Mouse (Mus musculus): Measurements from ENCODE around the gene Cntfr.

The Cntfr gene

DNA sequence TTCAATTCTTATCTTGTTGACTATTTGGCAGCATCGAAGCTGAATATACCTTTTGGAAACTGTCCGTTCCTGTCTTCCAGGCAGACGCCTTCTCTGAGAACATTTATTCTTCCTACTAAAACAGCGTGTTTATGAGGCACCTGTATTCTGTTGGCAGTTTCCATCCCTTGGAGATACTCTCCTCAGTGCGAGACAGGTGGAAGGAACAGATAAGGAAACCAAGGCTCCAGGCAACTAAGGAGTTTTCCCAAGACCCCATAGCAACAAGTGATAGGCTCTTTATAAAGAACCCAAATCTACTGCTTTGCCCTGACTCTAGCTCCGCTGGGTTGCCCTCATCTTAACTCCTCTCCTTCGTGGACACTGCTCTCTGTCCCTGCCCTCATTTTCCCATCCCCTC, 48.3 kb downstream of the Cntfr start:
- DNase-seq (ENCODE audit: low read depth, low spot score): no peak

DNA sequence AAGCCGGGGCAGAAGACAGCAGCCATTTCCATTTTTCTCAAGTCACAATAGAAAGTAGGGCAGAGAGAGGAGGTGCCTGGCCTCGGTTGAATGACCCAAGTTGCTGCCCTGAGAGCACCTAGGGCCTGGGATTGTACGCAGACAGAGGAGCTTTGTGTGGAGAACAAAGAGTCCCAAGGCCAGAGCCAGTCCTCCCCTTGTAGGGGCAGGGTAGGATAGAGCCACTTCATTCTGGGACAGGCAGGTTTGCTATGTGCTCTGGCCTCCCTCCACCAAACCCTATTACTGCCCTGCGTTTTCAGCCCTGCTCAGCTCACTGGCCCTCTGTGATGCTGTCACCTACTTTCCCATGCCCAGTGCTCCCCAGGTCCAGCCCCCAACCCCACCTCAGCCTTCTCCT, 48.7 kb downstream of the Cntfr start:
- DNase-seq (ENCODE audit: low read depth, low spot score): peak; percentile 57

DNA sequence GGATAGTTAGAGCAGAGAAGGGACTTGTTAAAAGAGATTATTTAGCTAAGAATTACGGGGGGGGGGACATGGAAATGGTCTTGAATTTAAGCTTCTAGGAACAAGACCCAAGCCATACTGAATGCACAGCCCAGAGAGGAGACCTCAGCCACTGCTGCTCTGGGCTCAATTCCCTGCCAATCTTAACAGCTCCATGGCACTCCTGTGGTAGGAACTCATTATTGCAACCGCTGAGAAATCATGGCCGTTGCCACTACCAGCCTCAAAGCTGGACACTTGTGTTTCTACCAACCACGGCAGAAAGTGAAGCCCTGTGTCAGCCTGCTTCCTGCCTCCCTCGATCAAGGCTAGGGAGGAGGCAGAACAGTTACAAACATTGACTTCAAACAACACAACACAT, 51.4 kb downstream of the Cntfr start:
- DNase-seq (ENCODE audit: low read depth, low spot score): peak; percentile 45

DNA sequence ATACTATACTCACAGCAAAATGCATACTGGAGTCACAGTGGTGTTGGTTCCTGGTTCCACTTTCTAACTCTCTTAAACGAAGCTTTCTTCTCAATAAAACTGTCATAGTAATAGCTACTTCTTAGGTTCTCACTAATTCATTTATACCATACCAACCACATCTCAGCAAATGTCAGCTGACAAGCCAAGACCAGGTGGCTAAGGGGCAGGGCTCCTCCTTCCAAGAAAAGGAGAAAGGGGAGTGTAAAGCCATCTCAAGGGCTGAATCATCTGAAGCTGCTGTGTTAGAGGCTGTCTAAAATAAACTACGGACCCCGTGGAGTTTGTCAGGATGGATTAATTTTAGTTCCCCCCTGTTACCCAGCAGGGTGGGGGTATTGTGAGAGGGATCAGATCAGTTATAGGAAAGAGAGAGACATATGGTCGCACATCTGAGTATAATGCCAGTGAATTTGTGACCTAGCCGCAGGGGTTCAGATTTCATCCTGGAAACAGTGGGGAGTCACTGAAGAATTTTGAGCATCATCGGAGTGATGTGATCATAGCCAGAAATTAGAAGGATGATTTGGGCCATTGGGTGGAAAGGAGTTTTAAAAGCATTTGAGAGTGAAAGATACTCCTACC, 55.6 kb downstream of the Cntfr start:
- DNase-seq (ENCODE audit: low read depth, low spot score): no peak

DNA sequence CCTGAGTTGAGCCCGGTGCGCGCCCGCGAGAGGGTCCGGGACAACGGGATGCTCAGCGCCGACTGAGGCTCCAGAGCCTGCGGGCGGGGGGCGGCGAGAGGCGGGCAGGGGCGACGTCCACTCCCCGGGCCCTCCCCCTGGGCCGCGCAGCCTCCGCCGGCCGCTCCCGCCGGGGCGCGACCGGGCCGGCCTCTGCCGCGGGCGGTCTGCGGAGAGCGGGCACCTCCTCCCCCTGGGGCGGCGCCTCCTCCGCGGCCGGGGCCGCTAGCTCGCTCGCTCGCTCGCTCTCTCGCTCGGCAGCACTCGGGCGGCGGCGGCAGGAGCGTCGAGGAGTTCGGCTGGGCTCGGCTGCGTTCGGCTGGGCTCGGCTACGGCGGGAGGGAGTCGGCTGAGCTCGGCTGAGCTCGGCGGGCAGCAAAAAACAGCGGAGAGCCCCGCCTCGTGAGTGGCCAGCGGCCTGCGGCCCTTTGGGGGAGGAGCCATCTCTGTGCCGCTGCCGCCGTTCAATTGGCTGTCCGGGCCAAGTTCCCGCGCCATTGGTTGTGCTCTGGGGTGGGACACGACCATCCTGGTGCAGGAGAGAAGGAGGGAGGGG, 56.9 kb downstream of the Cntfr start, which contains the start of gene Enho:
TSS of gene Enho (minus strand) at position 412 of the 595 bp plus-strand sequence.
- peak; percentile 86 for DNase-seq (ENCODE audit: low read depth, low spot score)

DNA sequence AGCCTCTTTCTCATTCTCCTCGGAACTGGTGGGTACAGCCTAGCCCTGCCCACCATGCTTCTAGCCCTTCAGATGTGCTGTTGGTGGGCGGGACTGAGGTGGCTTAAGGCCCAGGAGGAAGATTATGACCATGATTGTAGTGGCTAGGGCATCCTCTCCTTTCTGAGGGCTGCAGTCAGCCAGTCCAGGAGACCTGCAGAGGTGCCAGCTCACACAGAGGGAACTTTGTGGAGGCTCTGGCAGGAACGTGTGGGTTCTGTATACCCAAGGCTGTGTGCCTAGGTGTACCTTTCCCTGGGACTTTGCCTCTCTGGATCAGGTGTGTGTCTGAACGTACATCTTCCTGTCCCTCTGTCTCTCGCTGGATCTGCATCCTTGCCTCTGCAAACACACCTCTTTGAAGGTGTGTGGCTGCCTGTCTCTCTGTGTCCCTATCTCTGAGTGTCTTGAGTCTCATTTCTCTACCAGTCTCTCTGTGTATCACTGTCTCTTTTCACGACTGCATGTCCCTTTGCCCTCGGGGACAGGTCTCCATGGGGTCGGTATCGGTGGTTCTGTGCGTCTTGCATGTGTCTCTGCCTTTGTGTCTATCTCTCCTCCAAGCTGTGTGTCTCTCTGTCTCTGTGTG, 57.6 kb downstream of the Cntfr start:
- no peak for DNase-seq (ENCODE audit: low read depth, low spot score)

DNA sequence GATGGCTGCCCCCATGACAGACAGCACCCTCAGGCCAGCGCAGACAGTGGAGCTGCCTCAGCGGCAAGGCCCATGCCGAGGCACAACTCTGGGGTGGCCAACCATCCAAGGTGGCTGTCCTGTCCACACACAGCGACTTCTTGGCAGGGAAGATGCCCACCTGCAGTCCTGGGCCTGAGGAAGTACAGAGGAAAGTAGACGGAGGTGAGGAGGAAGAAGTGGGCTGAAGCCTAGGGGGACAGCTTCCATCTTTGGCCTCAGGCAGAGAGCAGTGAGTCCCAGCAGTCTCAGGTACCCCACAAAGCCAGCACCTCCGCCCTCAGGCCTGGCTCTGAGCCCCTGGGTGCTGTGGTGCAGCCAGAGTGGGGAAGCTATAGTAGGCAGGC, 58.1 kb downstream of the Cntfr start:
- DNase-seq (ENCODE audit: low read depth, low spot score): no peak

DNA sequence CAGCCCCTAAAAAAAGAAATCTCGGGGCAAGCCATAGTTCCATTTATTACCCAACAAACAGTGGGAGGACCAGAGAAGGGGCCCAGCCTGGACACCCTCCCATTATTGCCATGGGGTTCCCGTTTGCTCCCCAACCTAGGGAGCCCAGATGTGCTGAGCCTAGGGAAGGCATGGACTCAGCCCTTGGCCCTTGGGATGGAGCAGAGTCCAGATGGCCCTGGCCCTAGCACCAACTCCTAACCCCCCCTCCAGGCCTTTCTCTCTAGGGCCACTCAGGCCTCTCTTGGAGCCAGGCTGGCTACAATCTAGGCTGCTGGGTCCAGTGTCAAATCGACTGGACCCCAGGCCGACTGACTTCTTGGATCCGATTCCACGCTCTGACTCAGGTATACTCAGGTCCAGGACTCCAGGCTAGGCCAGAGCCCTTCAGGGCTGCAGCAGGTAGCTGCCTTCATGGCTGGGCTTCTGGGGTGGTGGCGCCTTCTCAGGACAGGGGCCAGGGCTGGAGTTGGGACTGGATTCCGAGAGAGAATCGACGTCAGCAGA, 58.6 kb downstream of the Cntfr start:
- no peak for DNase-seq (ENCODE audit: low read depth, low spot score)

DNA sequence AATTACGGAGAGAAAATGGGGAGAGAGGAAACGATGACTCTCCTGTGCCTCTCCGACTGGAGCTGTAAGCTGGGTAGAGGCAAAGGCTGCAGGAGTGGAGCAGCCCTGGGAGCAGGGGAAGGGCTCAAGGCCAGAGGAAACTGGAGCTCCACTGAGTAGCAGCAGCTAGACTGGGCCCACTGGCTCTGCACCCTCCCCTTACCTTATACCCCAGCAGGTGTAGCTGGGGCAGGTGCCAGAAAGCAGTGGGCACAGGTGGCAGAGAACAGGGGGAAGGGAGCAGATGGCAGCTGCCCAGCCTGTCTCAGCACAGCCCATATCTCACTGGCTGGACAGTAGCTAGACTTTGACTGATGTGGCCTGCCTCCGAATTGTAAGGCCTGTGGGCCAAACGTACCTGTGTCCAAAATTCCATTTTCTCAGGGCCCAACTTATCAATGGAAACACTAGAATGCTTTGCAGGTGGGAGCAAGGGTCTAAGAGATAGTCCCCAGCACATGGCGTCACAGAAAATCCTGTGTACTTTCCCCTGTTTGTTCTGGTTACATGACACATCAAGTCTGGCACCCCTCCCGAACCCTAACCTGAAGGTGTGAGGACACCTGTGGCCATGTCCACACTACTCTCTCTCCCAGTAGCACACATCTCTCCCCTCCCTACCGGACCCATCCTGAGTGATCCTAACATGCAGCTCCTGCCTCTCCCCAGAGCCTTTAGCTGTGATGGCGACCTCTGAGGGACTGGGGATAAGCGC, 59.8 kb downstream of the Cntfr start:
- no peak for DNase-seq (ENCODE audit: low read depth, low spot score)

DNA sequence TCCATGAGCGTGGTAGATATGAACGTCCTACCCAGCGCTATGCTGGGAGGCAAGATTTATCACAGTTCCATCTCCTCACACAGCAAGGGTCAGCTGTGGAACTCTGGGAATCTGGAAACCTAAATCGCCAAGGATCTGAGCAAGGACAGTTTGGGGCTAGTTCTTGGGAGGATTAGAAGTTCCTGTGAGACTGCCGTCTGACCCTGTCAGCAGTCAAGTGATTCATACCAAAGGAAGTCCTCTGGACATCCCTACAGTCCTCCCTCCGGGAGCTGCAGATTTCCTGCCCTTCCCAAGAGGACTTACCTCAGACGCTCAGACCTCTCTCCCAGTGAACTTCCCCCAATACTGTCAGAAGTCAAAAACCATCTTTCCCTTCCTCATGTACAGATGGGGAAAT, 60.5 kb downstream of the Cntfr start:
- DNase-seq (ENCODE audit: low read depth, low spot score): no peak

DNA sequence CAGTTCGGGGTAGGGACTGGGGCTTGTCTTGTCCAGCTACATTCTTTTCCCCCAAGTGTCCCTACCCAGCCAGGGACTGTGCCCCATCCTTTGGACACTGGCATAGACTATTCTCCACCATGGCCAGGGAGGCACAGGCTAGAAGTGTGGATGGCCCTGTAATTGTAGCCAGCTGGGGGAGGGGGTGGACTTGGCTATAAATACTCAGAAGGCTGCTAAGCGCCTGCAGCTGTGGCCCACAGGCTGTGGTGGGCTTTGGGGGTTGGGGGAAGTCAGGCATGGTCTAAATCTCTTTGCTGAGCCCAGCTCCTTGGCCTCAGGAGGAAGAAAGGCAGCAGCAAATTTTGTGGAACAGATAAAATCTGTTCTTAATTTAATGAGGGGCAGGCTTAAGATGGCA, 61.0 kb downstream of the Cntfr start:
- DNase-seq (ENCODE audit: low read depth, low spot score): no peak

DNA sequence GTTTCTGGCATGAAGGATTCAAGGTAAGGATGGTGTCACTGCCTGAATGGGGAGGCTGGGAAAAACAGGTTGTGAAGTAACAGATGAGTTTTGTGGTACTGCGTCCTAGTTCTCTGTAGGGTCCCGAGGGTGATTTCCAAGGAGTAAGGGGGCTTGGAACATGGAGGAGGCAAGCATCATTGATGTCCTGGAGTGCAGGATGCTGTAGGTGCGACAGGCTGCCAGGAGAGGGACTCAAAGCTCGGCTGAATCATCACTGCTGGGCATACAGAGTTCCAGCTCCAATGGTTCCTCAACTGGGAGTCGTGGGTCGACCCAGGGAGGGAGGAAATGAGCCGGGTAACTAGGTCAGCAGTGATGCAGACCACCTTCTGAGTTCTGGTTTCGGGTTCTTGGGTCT, 61.7 kb downstream of the Cntfr start:
- DNase-seq (ENCODE audit: low read depth, low spot score): no peak

DNA sequence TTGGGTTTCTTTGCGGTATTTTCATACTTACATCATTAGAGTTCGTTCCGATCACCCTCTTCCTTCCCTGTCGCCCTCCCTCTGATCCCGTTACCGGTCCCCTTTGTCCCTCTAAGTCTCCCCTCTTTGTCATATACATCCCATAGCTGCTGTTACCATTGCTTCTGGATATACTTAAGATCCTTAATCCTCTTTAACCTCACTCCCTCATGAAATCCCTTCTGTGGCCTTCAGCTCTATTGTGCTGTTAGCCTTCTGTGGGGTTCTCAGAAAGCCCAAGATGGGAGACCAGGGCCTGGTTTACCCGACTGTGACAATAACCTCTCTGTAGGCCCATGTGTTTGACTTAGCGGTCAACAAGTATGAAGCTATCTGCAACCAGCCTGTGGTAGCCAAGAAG, 62.3 kb downstream of the Cntfr start:
- no peak for DNase-seq (ENCODE audit: low read depth, low spot score)

DNA sequence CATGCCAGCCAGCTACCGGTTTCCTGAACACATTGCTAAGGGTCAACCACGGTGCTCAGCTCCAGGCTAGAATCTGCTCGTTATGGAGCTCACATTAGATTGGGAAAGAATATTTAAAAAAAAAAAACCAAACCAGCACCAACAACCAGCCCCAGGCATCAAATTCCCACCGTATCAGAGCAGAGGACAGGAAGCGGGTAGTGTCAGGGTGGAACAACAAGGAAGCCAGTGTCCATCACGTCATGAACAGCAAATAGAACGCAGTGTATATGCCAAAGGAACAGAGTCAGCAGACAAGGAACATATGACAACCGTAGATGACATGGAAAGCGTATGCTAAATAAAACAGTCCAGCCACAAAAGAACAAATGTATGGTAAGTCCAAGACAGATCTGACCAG, 63.9 kb downstream of the Cntfr start:
- DNase-seq (ENCODE audit: low read depth, low spot score): no peak

DNA sequence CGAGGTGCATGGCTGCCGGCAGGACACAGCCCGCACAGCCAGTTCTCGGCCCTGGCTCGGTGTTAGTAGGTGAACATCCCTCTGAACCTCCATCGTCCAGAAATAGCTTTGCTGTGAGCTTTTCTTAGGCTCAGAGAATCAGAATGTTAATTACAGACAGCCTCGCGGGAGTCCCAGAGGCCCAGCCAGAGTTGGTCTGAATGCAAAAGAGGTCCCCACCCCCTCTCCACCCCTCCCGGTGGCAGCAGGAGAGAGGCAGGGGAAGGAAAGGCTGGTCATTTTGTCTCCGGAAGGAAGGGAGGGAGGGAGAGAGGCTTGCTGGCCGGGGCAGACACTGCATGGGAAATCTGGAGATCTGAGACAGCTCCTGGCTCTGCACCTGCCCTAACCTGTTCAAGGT, 65.5 kb downstream of the Cntfr start:
- peak; percentile 63 for DNase-seq (ENCODE audit: low read depth, low spot score)

DNA sequence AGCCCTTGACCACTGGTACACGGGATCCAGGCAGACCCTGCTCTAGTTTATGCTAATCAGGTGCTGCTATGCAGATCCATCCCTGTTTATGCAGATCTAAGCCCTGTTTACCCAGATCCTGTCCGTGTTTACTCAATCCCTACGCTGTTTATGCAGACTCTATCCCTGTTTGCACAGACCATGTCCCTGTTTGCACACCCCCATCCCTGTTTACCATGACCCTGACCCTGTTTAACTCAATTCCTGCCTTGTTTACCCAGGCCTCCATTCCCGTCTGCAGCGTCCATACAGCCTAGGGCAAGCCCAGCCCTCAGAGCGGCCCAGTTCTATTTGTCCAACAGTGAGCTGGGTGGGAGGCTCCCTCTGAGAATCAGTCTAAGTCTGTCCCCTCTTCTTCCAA, 66.7 kb downstream of the Cntfr start:
- DNase-seq (ENCODE audit: low read depth, low spot score): no peak

DNA sequence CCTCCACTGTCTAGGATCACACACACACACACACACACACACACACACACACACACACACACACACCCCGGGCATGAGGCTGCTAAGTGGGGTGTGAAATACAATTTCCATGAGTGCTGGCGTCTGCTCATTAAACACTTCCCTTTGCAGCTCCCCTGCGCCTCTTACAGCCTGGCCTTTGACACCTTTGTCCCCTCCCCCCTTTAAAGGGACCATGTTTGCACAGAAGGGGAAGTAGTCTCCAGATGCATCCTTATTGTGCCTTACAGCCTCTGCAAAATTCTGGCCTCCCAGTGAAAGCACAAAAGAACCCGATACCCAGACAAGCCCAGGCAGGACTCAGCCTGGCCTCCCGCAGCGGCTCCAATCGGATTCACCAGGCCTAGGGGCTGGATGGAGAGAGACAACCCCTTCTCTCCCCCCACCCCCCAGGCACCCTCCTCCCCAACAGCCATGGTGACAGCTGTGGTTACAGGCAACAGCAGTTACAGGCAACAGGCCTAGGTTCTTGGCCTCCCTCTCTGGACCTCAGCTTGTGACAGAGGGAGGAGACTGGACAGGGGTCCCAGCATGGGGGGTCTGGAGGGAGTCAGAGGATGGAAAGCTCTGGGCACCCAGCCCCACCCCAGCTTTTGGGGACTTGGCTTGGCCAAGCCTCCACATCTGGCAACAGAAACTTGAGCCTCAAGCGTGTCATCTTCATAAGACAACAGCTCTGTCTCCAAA, 68.5 kb downstream of the Cntfr start:
- peak; percentile 84 for DNase-seq (ENCODE audit: low read depth, low spot score)

DNA sequence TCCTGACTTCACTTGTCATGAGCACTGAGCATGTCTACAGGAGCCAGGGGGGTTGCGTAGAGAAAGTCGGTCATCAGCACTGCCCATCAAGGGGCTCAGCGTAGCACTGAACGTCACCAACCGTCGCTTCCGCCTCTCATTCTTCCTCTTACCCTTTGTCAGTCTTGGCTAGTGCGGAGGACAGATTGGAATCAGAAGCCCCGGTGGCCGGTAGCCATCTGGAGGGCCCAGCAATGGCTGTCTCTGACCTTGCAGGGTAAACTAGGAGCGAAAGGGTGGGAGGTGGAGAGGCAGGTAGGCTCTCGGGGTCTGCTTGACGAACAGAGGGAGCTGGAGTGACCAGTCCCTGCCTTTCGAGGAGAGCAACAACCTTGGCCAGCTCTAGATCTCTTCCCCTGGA, 74.8 kb downstream of the Cntfr start:
- DNase-seq (ENCODE audit: low read depth, low spot score): no peak

DNA sequence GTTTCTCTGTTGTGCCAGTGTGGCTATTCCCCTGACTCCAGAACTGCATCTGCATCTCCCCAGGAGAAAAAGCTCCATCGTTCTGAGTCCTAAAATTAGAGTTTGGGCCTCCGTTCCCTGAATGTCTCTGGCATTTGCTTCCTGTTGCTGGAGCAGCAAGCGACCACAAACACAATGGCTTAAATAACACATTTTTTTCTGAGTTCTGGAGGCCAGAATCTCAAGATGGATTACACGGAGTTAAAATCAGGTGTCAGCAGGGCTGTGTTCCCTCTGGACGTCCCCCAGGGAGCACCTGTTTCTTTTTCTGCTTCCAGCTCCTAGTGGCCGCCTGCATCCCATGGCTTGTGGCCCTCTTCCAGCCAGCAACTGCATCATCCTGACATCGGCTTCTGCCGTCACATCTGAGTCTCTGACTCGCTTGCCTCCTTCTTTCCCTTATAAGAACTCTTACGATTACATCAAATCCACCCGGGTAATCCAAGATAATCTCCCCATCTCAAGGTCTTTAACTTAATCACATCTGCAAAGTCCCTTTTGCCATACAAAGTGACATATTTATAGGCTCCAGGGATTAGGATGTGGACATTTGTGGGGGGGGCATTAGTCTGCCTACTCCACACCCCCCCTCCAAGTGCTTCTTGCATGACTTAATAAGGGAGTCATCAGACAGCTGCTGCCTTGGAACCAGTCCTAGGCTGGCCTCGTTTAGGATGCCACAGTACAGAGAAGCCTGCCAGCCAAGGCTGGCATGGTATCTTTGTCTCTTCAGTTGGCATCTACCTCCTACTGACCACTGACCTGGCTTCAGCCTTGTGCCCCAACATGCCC, 77.8 kb downstream of the Cntfr start:
- no peak for DNase-seq (ENCODE audit: low read depth, low spot score)

DNA sequence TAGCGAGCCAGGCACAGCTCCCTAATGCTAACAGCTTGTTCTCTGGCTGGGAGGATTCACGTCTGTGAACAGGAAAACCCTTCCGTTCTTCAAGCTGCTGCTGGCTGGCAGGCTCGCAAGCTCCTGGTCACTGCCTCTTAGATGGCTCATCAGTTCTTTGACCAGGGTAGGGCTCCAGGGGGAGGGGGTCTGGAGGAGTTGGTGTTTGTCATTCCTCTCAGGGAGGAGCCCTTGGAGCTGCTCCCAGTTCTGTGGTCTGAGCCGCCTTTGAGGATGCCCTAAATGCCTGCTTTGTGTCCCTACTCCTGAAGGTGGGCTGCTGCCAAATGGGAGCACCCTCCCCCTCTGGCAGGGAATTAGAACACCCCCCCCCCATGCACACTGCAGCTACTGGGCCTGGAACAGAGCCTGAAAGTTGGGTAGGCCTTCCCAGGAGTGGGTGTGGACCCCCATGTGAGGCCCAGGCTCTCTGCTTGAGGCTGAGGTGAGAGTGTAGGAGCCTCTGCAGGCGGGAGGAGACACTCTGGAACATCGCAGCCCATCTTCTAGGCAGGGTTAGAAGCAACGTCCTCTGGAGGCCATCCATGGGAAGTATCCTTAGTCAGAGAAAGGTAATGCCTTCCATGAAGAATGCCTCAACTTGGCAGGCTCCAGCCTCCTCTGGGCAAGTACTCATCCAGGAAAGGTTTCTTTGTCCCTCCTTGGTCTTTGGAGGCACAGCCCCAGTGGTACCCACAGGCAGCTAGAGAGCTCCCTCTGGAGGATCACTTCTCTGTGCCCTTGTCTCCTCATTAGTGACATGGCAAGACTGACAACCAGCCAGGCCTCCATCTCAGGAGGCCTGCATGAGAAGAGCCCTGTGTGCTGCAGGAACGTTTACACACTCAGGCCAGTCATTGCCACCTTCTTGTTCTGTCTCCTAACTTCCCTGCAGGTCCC, 81.0 kb downstream of the Cntfr start:
- no peak for DNase-seq (ENCODE audit: low read depth, low spot score)
